Mouse (Mus musculus): Measurements from ENCODE around the gene Slc25a26.

DNA sequence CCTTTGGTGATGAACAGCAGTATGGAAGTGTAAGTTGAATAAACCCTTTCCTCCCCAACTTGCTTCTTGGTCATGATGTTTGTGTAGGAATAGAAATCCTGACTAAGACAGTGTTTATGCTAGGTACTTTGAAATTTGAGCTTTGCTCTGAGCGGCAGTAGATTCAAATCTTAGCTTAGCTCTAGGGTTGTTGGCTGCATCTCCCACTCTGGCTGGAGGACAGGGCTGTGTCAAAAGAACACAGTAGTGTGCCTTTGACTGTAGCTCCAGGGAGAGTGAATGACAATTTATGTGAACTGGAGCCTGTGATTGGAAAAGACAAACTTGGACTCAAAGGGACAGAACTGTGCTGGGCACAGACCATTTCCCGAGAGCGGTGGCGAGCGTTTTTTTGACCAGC lies 53.0 kb downstream of the Slc25a26 start:
- TF ChIP-seq EP300 (IDR thresholded peaks at IDR 0.05; ENCODE audit: low read depth) (no peak), CTCF (IDR thresholded peaks at IDR 0.05; ENCODE audit: low read depth) (no peak)

All from liver, embryonic 14.5 days (tissue).